11 mouse cellular contexts compared by ENCODE assay signal in the genomic region with DNA sequence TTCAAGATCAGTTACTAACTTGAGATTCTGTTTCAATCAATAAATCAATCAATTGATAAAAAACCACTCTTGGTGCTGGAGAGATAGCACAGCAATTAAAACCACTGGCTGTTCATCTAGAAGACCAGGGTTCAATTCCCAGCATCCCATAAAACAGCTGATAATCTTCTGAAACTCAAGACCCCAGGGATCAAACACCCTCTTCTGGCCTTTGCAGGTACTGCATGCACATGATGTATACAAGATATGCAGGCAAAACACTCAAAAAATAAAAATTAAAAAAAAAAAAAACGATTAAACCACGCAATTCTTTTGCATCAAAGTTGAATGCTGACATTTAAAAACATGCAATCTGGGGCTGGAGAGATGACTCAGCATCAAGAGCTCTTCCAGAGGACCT. TPM values are rescaled to one million over a fixed set of nuclear protein-coding genes. Genes with fewer than 3 reads are reported as not detected.
DNase-seq lines count a peak whose midpoint lies in the region; ATAC-seq and TF ChIP-seq lines count a peak whose summit lies in the region.
"Had no signal": no experiment of that assay in that cellular context is flagged by ENCODE, and none has a peak within 500 bp of the region (broad histone marks: within the 10 kb centered on the region; RNA-seq: fewer than 3 reads in every experiment).

No protein-coding gene starts in this region.

- H3K4me3 ChIP-seq in hindbrain, embryonic 11.5 days (ENCODE audit: low read depth, low read length) = no peak overlapping the region
- H3K4me3 ChIP-seq in hindbrain, embryonic 14.5 days (replicated peaks; ENCODE audit: low read length) = no peak overlapping the region
- no peak overlapping the region for H3K4me3 ChIP-seq in midbrain, postnatal 0 days (ENCODE audit: low read depth, low read length)
- H3K4me3 ChIP-seq in midbrain, embryonic 11.5 days (ENCODE audit: low read depth, low read length) = no peak overlapping the region

- H3K27me3 ChIP-seq in hindbrain, embryonic 11.5 days (ENCODE audit: control insufficient read depth, insufficient read depth, low read length) = no peaks in the 10 kb centered on the region
- no peaks in the 10 kb centered on the region for H3K27me3 ChIP-seq in hindbrain, embryonic 14.5 days (ENCODE audit: control insufficient read depth, insufficient read depth, low read length)
- H3K27me3 ChIP-seq in midbrain, postnatal 0 days (ENCODE audit: insufficient read depth, low read length) = no peaks in the 10 kb centered on the region
- no peaks in the 10 kb centered on the region for H3K27me3 ChIP-seq in midbrain, embryonic 11.5 days (ENCODE audit: control insufficient read depth, insufficient read depth, low read length)
- H3K27me3 ChIP-seq: heart, embryonic 12.5 days had no signal

- no peak for ATAC-seq in hindbrain, embryonic 11.5 days (ENCODE audit: low FRiP score)
- ATAC-seq in hindbrain, embryonic 14.5 days (ENCODE audit: low FRiP score) = no peak
- ATAC-seq in midbrain, postnatal 0 days (ENCODE audit: low FRiP score) = no peak
- no peak for ATAC-seq in midbrain, embryonic 11.5 days (ENCODE audit: low FRiP score)
- ATAC-seq: inflammation-experienced regulatory T-cells, adult 6 months had no signal

- H3K4me1 ChIP-seq in hindbrain, embryonic 11.5 days (replicated peaks; ENCODE audit: control insufficient read depth, insufficient read depth, low read length) = 0 out of 2 replicates have a peak, but pooled peaks cover 4% of the 10 kb centered on the region
- peaks cover 4% of the 10 kb centered on the region; the same call in 1 of the 2 replicates for H3K4me1 ChIP-seq in hindbrain, embryonic 14.5 days (replicated peaks; ENCODE audit: control insufficient read depth, insufficient read depth, low read length)
- no peaks in the 10 kb centered on the region for H3K4me1 ChIP-seq in midbrain, postnatal 0 days (ENCODE audit: insufficient read depth, low read length)
- H3K4me1 ChIP-seq in midbrain, embryonic 11.5 days (ENCODE audit: control insufficient read depth, insufficient read depth, low read length) = peaks cover 8% of the 10 kb centered on the region

- peak; percentile 32; the same call in 1 of the 2 replicates for TF ChIP-seq CTCF in midbrain, postnatal 0 days (IDR thresholded peaks at IDR 0.05)

- 94% methylated on average over 2 of the region's 2 CpGs for WGBS in hindbrain, embryonic 11.5 days
- WGBS in hindbrain, embryonic 14.5 days = 98% methylated on average over 2 of the region's 2 CpGs
- 95% methylated on average over 2 of the region's 2 CpGs for WGBS in midbrain, postnatal 0 days
- 98% methylated on average over 2 of the region's 2 CpGs for WGBS in midbrain, embryonic 11.5 days

- no peak overlapping the region for H3K9ac ChIP-seq in hindbrain, embryonic 11.5 days (ENCODE audit: low read depth, low read length)
- H3K9ac ChIP-seq in hindbrain, embryonic 14.5 days = no peak overlapping the region
- H3K9ac ChIP-seq in midbrain, postnatal 0 days (replicated peaks; ENCODE audit: low read length, poor library complexity, severe bottlenecking) = no peak overlapping the region
- no peak overlapping the region for H3K9ac ChIP-seq in midbrain, embryonic 11.5 days (ENCODE audit: low read length)
- H3K9ac ChIP-seq: heart, embryonic 12.5 days had no signal

- H3K36me3 ChIP-seq in hindbrain, embryonic 11.5 days (ENCODE audit: control insufficient read depth, insufficient read depth, low read length) = peaks cover 22% of the 10 kb centered on the region
- peaks cover 22% of the 10 kb centered on the region for H3K36me3 ChIP-seq in hindbrain, embryonic 14.5 days (replicated peaks; ENCODE audit: control insufficient read depth, insufficient read depth)
- peaks cover 6% of the 10 kb centered on the region for H3K36me3 ChIP-seq in midbrain, postnatal 0 days (ENCODE audit: insufficient read depth, low read length)
- peaks cover 36% of the 10 kb centered on the region for H3K36me3 ChIP-seq in midbrain, embryonic 11.5 days (ENCODE audit: control insufficient read depth, insufficient read depth, low read length)

- no peak overlapping the region for H3K4me2 ChIP-seq in hindbrain, embryonic 11.5 days (replicated peaks; ENCODE audit: low read depth, low read length)
- no peak overlapping the region for H3K4me2 ChIP-seq in hindbrain, embryonic 14.5 days (replicated peaks)
- H3K4me2 ChIP-seq in midbrain, postnatal 0 days (ENCODE audit: low read depth, low read length, poor library complexity, severe bottlenecking) = no peak overlapping the region
- H3K4me2 ChIP-seq in midbrain, embryonic 11.5 days = no peak overlapping the region
- H3K4me2 ChIP-seq: heart, embryonic 12.5 days had no signal

- H3K9me3 ChIP-seq in hindbrain, embryonic 11.5 days (ENCODE audit: control insufficient read depth, low read length) = 0 out of 2 replicates have a peak, but pooled peaks cover 4% of the 10 kb centered on the region
- no peaks in the 10 kb centered on the region for H3K9me3 ChIP-seq in hindbrain, embryonic 14.5 days (ENCODE audit: control insufficient read depth, low read length)
- no peaks in the 10 kb centered on the region for H3K9me3 ChIP-seq in midbrain, postnatal 0 days (ENCODE audit: low read length)
- no peaks in the 10 kb centered on the region; the same call in 1 of the 2 replicates for H3K9me3 ChIP-seq in midbrain, embryonic 11.5 days (ENCODE audit: control insufficient read depth, low read length)

- peak; percentile 18 for DNase-seq in hindbrain, embryonic 11.5 days (ENCODE audit: low spot score)
- no peak for DNase-seq in hindbrain, embryonic 14.5 days (ENCODE audit: low spot score)
- DNase-seq in midbrain, postnatal 0 days (ENCODE audit: low spot score) = no peak
- no peak for DNase-seq in midbrain, embryonic 11.5 days (ENCODE audit: low spot score, missing footprints)
- DNase-seq in R1 (ENCODE audit: low read depth, low spot score) = peak; percentile 66
- peak; percentile 66 for DNase-seq in thymus, postnatal 4 days
- no peak for DNase-seq in ovary, postnatal 14 days (ENCODE audit: low spot score)
- DNase-seq: right cerebral cortex, postnatal 14 days had no signal

- no peak overlapping the region for H3K27ac ChIP-seq in hindbrain, embryonic 11.5 days (ENCODE audit: low read depth, low read length)
- H3K27ac ChIP-seq in hindbrain, embryonic 14.5 days = no peak overlapping the region
- no peak overlapping the region for H3K27ac ChIP-seq in midbrain, postnatal 0 days (ENCODE audit: low read depth, low read length)
- H3K27ac ChIP-seq in midbrain, embryonic 11.5 days (ENCODE audit: low read depth, low read length) = no peak overlapping the region
- H3K27ac ChIP-seq: macrophage had no signal

RNA-seq across cellular contexts. Expression of a gene that starts 2.6 kb away (rescaled TPM):
- polyA plus RNA-seq in hindbrain, embryonic 11.5 days (2014; fragmentation: Nextera tagmentation; extraction: Ambion mirVana) = 63.6 and 71.7 TPM in 2 replicates
- polyA plus RNA-seq in hindbrain, embryonic 14.5 days (2014; fragmentation: Nextera tagmentation; extraction: Ambion mirVana) = 11.8 and 21.2 TPM in 2 replicates
- total RNA-seq in midbrain, postnatal 0 days (2014; rRNA removed) = 6.2 and 6.7 TPM in 2 replicates
- 5.0 and 5.3 TPM in 2 replicates for polyA plus RNA-seq in midbrain, postnatal 0 days (2015; fragmentation: Nextera tagmentation; extraction: Ambion mirVana)
- polyA plus RNA-seq in midbrain, embryonic 11.5 days (2014; fragmentation: Nextera tagmentation; extraction: Ambion mirVana) = 89.9 and 98.6 TPM in 2 replicates

RNA-seq across cellular contexts. Expression of a gene that starts 28.0 kb away (rescaled TPM):
- polyA plus RNA-seq in hindbrain, embryonic 11.5 days (2014; fragmentation: Nextera tagmentation; extraction: Ambion mirVana) = 16.2 and 17.8 TPM in 2 replicates
- polyA plus RNA-seq in hindbrain, embryonic 14.5 days (2014; fragmentation: Nextera tagmentation; extraction: Ambion mirVana) = 8.2 and 10.1 TPM in 2 replicates
- 17.4 and 17.9 TPM in 2 replicates for total RNA-seq in midbrain, postnatal 0 days (2014; rRNA removed)
- polyA plus RNA-seq in midbrain, postnatal 0 days (2015; fragmentation: Nextera tagmentation; extraction: Ambion mirVana) = 9.0 and 11.1 TPM in 2 replicates
- 15.1 and 16.9 TPM in 2 replicates for polyA plus RNA-seq in midbrain, embryonic 11.5 days (2014; fragmentation: Nextera tagmentation; extraction: Ambion mirVana)

RNA-seq across cellular contexts. Expression of a gene that starts 39.3 kb away (rescaled TPM):
- polyA plus RNA-seq in hindbrain, embryonic 11.5 days (2014; fragmentation: Nextera tagmentation; extraction: Ambion mirVana) = 4.4 and 5.0 TPM in 2 replicates
- 3.9 and 5.0 TPM in 2 replicates for polyA plus RNA-seq in hindbrain, embryonic 14.5 days (2014; fragmentation: Nextera tagmentation; extraction: Ambion mirVana)
- total RNA-seq in midbrain, postnatal 0 days (2014; rRNA removed) = 19.4 and 23.6 TPM in 2 replicates
- 4.0 and 4.3 TPM in 2 replicates for polyA plus RNA-seq in midbrain, postnatal 0 days (2015; fragmentation: Nextera tagmentation; extraction: Ambion mirVana)
- 2.3 and 3.0 TPM in 2 replicates for polyA plus RNA-seq in midbrain, embryonic 11.5 days (2014; fragmentation: Nextera tagmentation; extraction: Ambion mirVana)
- polyA plus RNA-seq: inflammation-experienced regulatory T-cells, adult 6 months; macrophage had no signal

RNA-seq across cellular contexts. Expression of a gene that starts 43.3 kb away (rescaled TPM):
- polyA plus RNA-seq in hindbrain, embryonic 11.5 days (2014; fragmentation: Nextera tagmentation; extraction: Ambion mirVana) = 6.2 and 6.3 TPM in 2 replicates
- polyA plus RNA-seq in hindbrain, embryonic 14.5 days (2014; fragmentation: Nextera tagmentation; extraction: Ambion mirVana) = 27.1 and 27.6 TPM in 2 replicates
- total RNA-seq in midbrain, postnatal 0 days (2014; rRNA removed) = 146 and 168 TPM in 2 replicates
- 27.4 and 27.6 TPM in 2 replicates for polyA plus RNA-seq in midbrain, postnatal 0 days (2015; fragmentation: Nextera tagmentation; extraction: Ambion mirVana)
- 6.5 and 7.3 TPM in 2 replicates for polyA plus RNA-seq in midbrain, embryonic 11.5 days (2014; fragmentation: Nextera tagmentation; extraction: Ambion mirVana)

Comparison
In these comparisons a context has a peak if more than half of its experiments do, and no peak if none do; other contexts are left out.
1. DNase-seq: peak in hindbrain, embryonic 11.5 days (single experiment), R1 (single experiment) and thymus, postnatal 4 days (single experiment); none in hindbrain, embryonic 14.5 days (single experiment), midbrain, postnatal 0 days (single experiment), midbrain, embryonic 11.5 days (single experiment) and ovary, postnatal 14 days (single experiment).